Mouse (Mus musculus): Measurements from ENCODE around the gene BC005624.

DNA sequence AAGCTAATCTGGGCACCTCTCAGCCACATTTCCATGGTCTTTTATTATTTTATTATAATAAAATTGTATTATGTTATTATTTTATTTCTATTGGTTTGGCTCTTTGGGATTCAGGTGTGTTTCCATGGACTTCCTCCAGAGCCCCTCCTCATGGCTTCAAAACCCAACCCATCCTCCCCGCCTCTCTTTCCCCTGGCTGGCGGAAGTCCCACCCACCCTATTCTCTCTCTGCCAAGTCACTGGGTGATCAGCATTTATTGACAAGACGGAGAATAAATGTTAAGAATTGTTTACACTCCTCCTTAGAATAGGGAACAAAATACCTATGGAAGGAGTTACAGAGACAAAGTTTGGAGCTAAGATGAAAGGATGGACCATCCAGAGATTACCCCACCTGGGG is 45.2 kb downstream of the BC005624 start:
- TF ChIP-seq CTCF (IDR thresholded peaks at IDR 0.05; ENCODE audit: extremely low read depth, insufficient read depth, insufficient read length, insufficient replicate concordance): no peak
- TF ChIP-seq POLR2A (IDR thresholded peaks at IDR 0.05; ENCODE audit: low read depth, low read length): no peak

Data from spleen, adult 2 months (tissue).